Mouse (Mus musculus): ENCODE measurements around the gene Rab4a. TPM values are rescaled to one million over a fixed set of nuclear protein-coding genes. Genes with fewer than 3 reads are reported as not detected.

The Rab4a gene
- polyA plus RNA-seq, 1 experiment from 2014 or later: 68.2 TPM

- H3K4me1 ChIP-seq (ENCODE audit: control insufficient read depth, insufficient read depth, low read length): no peaks in the 10 kb centered on the region
- no peak overlapping the region for H3K4me3 ChIP-seq (ENCODE audit: low read depth, low read length)
- no peaks in the 10 kb centered on the region for H3K36me3 ChIP-seq (ENCODE audit: control insufficient read depth, insufficient read depth, low read length)
- no peaks in the 10 kb centered on the region for H3K27me3 ChIP-seq (replicated peaks; ENCODE audit: control insufficient read depth, insufficient read depth, low read length)
- no peak overlapping the region for H3K27ac ChIP-seq (ENCODE audit: low read depth, low read length)
- no peak overlapping the region for H3K9ac ChIP-seq (ENCODE audit: low read length)
- H3K9me3 ChIP-seq (replicated peaks; ENCODE audit: control insufficient read depth, low read length): no peaks in the 10 kb centered on the region
- 81% methylated on average over 9 of the region's 9 CpGs for WGBS
- H3K4me2 ChIP-seq (ENCODE audit: low read length): no peak overlapping the region
- ATAC-seq (no peak), DNase-seq (ENCODE audit: low spot score) (no peak)
These were observed 66.3 kb downstream of the Rab4a start for GRCm38 (mm10) chr8:123872048-123872447.

GRCm38 (mm10) chr8:123873364-123873763 is 67.6 kb downstream of the Rab4a start:
- H3K27me3 ChIP-seq (replicated peaks; ENCODE audit: control insufficient read depth, insufficient read depth, low read length): no peaks in the 10 kb centered on the region
- ATAC-seq (no peak), DNase-seq (ENCODE audit: low spot score) (no peak)
- H3K9ac ChIP-seq (ENCODE audit: low read length): no peak overlapping the region
- WGBS: 84% methylated on average over 6 of the region's 6 CpGs
- H3K9me3 ChIP-seq (replicated peaks; ENCODE audit: control insufficient read depth, low read length): no peaks in the 10 kb centered on the region
- H3K27ac ChIP-seq (ENCODE audit: low read depth, low read length): no peak overlapping the region
- H3K4me1 ChIP-seq (ENCODE audit: control insufficient read depth, insufficient read depth, low read length): no peaks in the 10 kb centered on the region
- no peak overlapping the region for H3K4me3 ChIP-seq (ENCODE audit: low read depth, low read length)
- H3K4me2 ChIP-seq (ENCODE audit: low read length): no peak overlapping the region
- H3K36me3 ChIP-seq (ENCODE audit: control insufficient read depth, insufficient read depth, low read length): no peaks in the 10 kb centered on the region

GRCm38 (mm10) chr8:123874324-123874723 is 68.5 kb downstream of the Rab4a start:
- DNase-seq (ENCODE audit: low spot score) (no peak), ATAC-seq (no peak)
- WGBS: 84% methylated on average over 11 of the region's 11 CpGs
- H3K27me3 ChIP-seq (replicated peaks; ENCODE audit: control insufficient read depth, insufficient read depth, low read length): no peaks in the 10 kb centered on the region
- H3K9me3 ChIP-seq (replicated peaks; ENCODE audit: control insufficient read depth, low read length): no peaks in the 10 kb centered on the region
- H3K36me3 ChIP-seq (ENCODE audit: control insufficient read depth, insufficient read depth, low read length): no peaks in the 10 kb centered on the region
- H3K4me1 ChIP-seq (ENCODE audit: control insufficient read depth, insufficient read depth, low read length): no peaks in the 10 kb centered on the region
- H3K9ac ChIP-seq (ENCODE audit: low read length): no peak overlapping the region
- no peak overlapping the region for H3K4me2 ChIP-seq (ENCODE audit: low read length)
- no peak overlapping the region for H3K4me3 ChIP-seq (ENCODE audit: low read depth, low read length)
- H3K27ac ChIP-seq (ENCODE audit: low read depth, low read length): no peak overlapping the region

GRCm38 (mm10) chr8:123877865-123878264 is 72.1 kb downstream of the Rab4a start:
- H3K9me3 ChIP-seq (replicated peaks; ENCODE audit: control insufficient read depth, low read length): no peaks in the 10 kb centered on the region
- DNase-seq (ENCODE audit: low spot score) (no peak), ATAC-seq (no peak)
- 82% methylated on average over 2 of the region's 2 CpGs for WGBS
- no peak overlapping the region for H3K9ac ChIP-seq (ENCODE audit: low read length)
- no peak overlapping the region for H3K4me2 ChIP-seq (ENCODE audit: low read length)
- no peak overlapping the region for H3K4me3 ChIP-seq (ENCODE audit: low read depth, low read length)
- no peaks in the 10 kb centered on the region for H3K4me1 ChIP-seq (ENCODE audit: control insufficient read depth, insufficient read depth, low read length)
- no peak overlapping the region for H3K27ac ChIP-seq (ENCODE audit: low read depth, low read length)
- H3K36me3 ChIP-seq (ENCODE audit: control insufficient read depth, insufficient read depth, low read length): no peaks in the 10 kb centered on the region
- H3K27me3 ChIP-seq (replicated peaks; ENCODE audit: control insufficient read depth, insufficient read depth, low read length): no peaks in the 10 kb centered on the region

DNA sequence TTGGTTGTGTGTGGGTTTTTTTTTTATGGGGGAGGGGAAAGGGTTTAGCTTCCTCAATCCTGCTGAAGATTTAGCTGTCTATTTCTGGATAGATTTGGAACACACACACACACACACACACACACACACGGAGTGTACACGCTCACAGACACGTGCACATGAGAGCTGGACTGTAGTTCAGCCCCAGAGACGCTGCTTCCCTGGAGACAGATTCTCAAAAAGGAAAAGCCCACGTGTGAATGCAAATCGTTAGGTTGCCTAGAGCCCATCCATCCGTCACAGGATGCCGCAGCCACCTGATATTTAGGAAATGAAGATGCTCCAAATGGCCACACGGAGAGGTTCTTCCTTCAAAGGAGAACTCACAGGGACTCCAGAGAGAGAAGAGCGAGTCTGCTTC is 74.5 kb downstream of the Rab4a start:
- Histone ChIP-seq H3K27ac (ENCODE audit: low read depth, low read length) (no peak overlapping the region), H3K4me3 (ENCODE audit: low read depth, low read length) (no peak overlapping the region), H3K9ac (ENCODE audit: low read length) (no peak overlapping the region), H3K36me3 (ENCODE audit: control insufficient read depth, insufficient read depth, low read length) (no peaks in the 10 kb centered on the region), H3K9me3 (replicated peaks; ENCODE audit: control insufficient read depth, low read length) (no peaks in the 10 kb centered on the region), H3K4me2 (ENCODE audit: low read length) (no peak overlapping the region), H3K4me1 (ENCODE audit: control insufficient read depth, insufficient read depth, low read length) (peaks cover 7% of the 10 kb centered on the region; the same call in 1 of the 2 replicates), H3K27me3 (replicated peaks; ENCODE audit: control insufficient read depth, insufficient read depth, low read length) (no peaks in the 10 kb centered on the region)
- 73% methylated on average over 10 of the region's 10 CpGs for WGBS
- DNase-seq (ENCODE audit: low spot score): no peak
- ATAC-seq: no peak

DNA sequence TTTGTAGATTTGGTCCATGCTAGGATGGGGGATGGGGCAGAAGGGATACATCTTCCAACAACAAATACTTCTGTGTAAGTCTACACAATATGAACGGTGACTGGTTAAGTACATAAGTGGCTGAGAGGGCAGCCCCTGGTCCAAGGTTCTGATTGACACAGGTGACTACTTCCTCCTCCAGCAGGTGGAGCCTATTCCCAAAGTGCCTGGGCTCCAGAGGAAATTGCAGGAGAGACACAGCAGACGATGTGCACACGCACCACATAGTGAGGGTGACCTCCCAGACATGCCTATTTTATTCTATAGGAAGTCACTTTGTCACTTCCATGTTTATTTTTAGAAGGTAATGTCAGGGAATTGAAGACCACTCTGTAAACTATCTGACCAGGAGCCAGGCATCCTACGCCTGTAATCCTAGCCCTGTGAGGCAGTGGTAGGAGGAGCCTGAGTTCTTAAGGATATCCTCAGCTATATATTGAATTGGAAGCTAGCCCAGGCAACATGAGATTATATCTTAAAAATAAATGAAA is 75.1 kb downstream of the Rab4a start:
- Histone ChIP-seq H3K36me3 (ENCODE audit: control insufficient read depth, insufficient read depth, low read length) (no peaks in the 10 kb centered on the region), H3K9ac (ENCODE audit: low read length) (no peak overlapping the region), H3K4me2 (ENCODE audit: low read length) (no peak overlapping the region), H3K27me3 (replicated peaks; ENCODE audit: control insufficient read depth, insufficient read depth, low read length) (no peaks in the 10 kb centered on the region), H3K9me3 (replicated peaks; ENCODE audit: control insufficient read depth, low read length) (no peaks in the 10 kb centered on the region), H3K4me3 (ENCODE audit: low read depth, low read length) (no peak overlapping the region), H3K27ac (ENCODE audit: low read depth, low read length) (no peak overlapping the region), H3K4me1 (ENCODE audit: control insufficient read depth, insufficient read depth, low read length) (peaks cover 7% of the 10 kb centered on the region; the same call in 1 of the 2 replicates)
- DNase-seq (ENCODE audit: low spot score) (no peak), ATAC-seq (no peak)
- 57% methylated on average over 4 of the region's 4 CpGs for WGBS

- H3K36me3 ChIP-seq (ENCODE audit: control insufficient read depth, insufficient read depth, low read length): no peaks in the 10 kb centered on the region
- no peak overlapping the region for H3K27ac ChIP-seq (ENCODE audit: low read depth, low read length)
- H3K9ac ChIP-seq (ENCODE audit: low read length): no peak overlapping the region
- H3K4me2 ChIP-seq (ENCODE audit: low read length): no peak overlapping the region
- DNase-seq (ENCODE audit: low spot score) (no peak), ATAC-seq (no peak)
- 79% methylated on average over 2 of the region's 2 CpGs for WGBS
- H3K4me3 ChIP-seq (ENCODE audit: low read depth, low read length): no peak overlapping the region
- peaks cover 7% of the 10 kb centered on the region; the same call in 1 of the 2 replicates for H3K4me1 ChIP-seq (ENCODE audit: control insufficient read depth, insufficient read depth, low read length)
- H3K9me3 ChIP-seq (replicated peaks; ENCODE audit: control insufficient read depth, low read length): no peaks in the 10 kb centered on the region
- H3K27me3 ChIP-seq (replicated peaks; ENCODE audit: control insufficient read depth, insufficient read depth, low read length): no peaks in the 10 kb centered on the region
These were observed 76.6 kb downstream of the Rab4a start for GRCm38 (mm10) chr8:123882412-123882811.

GRCm38 (mm10) chr8:123883094-123883493 is 77.3 kb downstream of the Rab4a start:
- no peak overlapping the region for H3K27ac ChIP-seq (ENCODE audit: low read depth, low read length)
- no peak overlapping the region for H3K4me3 ChIP-seq (ENCODE audit: low read depth, low read length)
- H3K9me3 ChIP-seq (replicated peaks; ENCODE audit: control insufficient read depth, low read length): no peaks in the 10 kb centered on the region
- H3K27me3 ChIP-seq (replicated peaks; ENCODE audit: control insufficient read depth, insufficient read depth, low read length): no peaks in the 10 kb centered on the region
- H3K4me1 ChIP-seq (ENCODE audit: control insufficient read depth, insufficient read depth, low read length): peaks cover 7% of the 10 kb centered on the region; the same call in 1 of the 2 replicates
- no peaks in the 10 kb centered on the region for H3K36me3 ChIP-seq (ENCODE audit: control insufficient read depth, insufficient read depth, low read length)
- H3K9ac ChIP-seq (ENCODE audit: low read length): no peak overlapping the region
- no peak for ATAC-seq
- WGBS: 81% methylated on average over 4 of the region's 4 CpGs
- DNase-seq (ENCODE audit: low spot score): no peak
- H3K4me2 ChIP-seq (ENCODE audit: low read length): no peak overlapping the region

Data from forebrain, embryonic 14.5 days (tissue).